18 mouse cellular contexts compared by ENCODE assay signal in the genomic region with DNA sequence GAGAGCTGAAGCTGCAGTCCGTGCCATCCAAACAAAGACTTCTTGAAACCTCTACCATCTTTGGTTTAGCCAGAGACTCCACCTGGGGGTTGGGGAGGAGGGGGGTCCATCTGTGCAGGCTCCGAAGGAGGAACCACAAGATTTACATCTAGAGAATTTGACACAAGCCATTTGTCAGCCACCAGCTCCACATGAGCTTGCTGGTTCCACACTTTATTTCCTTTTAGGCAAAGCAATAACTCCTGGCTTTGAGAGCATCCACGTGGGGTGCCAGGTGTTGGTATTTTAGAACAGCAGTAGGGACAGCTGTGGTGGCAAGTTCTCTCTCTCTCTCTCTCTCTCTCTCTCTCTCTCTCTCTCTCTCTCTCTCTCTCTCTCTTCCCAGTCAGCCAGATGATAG.
DNase-seq lines count a peak whose midpoint lies in the region; ATAC-seq and TF ChIP-seq lines count a peak whose summit lies in the region.
"Had no signal": no experiment of that assay in that cellular context is flagged by ENCODE, and none has a peak within 500 bp of the region (broad histone marks: within the 10 kb centered on the region; RNA-seq: fewer than 3 reads in every experiment).

No protein-coding gene starts in this region.

- 0 out of 2 replicates have a peak, but pooled peaks cover 4% of the 10 kb centered on the region for H3K4me1 ChIP-seq in intestine, postnatal 0 days (replicated peaks; ENCODE audit: control insufficient read depth, insufficient read depth, low read length)
- no peaks in the 10 kb centered on the region for H3K4me1 ChIP-seq in intestine, embryonic 15.5 days (replicated peaks)
- peaks cover 0 to 29% of the 10 kb centered on the region in 2 experiments; a peak in 2 of 4 replicates for H3K4me1 ChIP-seq in CH12.LX (ENCODE audit: control insufficient read depth in 1 of 2, insufficient read depth in 2 of 2)
- H3K4me1 ChIP-seq: heart, embryonic 15.5 days; hindbrain, embryonic 15.5 days; limb, embryonic 15.5 days had no signal

- no peak for TF ChIP-seq EP300 in CH12.LX (IDR thresholded peaks at IDR 0.05; ENCODE audit: low read length)

- H3K27me3 ChIP-seq in intestine, postnatal 0 days (replicated peaks; ENCODE audit: control insufficient read depth, insufficient read depth, low read length): 0 out of 2 replicates have a peak, but pooled peaks cover 4% of the 10 kb centered on the region
- no peaks in the 10 kb centered on the region for H3K27me3 ChIP-seq in intestine, embryonic 15.5 days (replicated peaks)
- H3K27me3 ChIP-seq in CH12.LX (replicated peaks): no peaks in the 10 kb centered on the region
- H3K27me3 ChIP-seq: forebrain, embryonic 15.5 days; heart, embryonic 15.5 days; hindbrain, embryonic 15.5 days; midbrain, embryonic 12.5 days had no signal

- no peak for TF ChIP-seq CTCF in intestine, postnatal 0 days (IDR thresholded peaks at IDR 0.05; ENCODE audit: low read depth)
- no peak for TF ChIP-seq CTCF in CH12.LX (conservative IDR thresholded peaks at IDR 0.05 in 1 of 2, IDR thresholded peaks at IDR 0.05 in 1 of 2; ENCODE audit: low read depth in 2 of 2, low read length in 2 of 2)

- WGBS in intestine, postnatal 0 days: 70% methylated on average over 3 of the region's 3 CpGs
- 58% methylated on average over 3 of the region's 3 CpGs for WGBS in intestine, embryonic 15.5 days

- H3K36me3 ChIP-seq in intestine, postnatal 0 days (ENCODE audit: control insufficient read depth, insufficient read depth): no peaks in the 10 kb centered on the region
- no peaks in the 10 kb centered on the region for H3K36me3 ChIP-seq in intestine, embryonic 15.5 days
- H3K36me3 ChIP-seq in CH12.LX (replicated peaks in 1 of 2; ENCODE audit: control insufficient read depth in 1 of 2, insufficient read depth in 1 of 2, low read length in 1 of 2): no peaks in the 10 kb centered on the region
- H3K36me3 ChIP-seq: forebrain, embryonic 15.5 days; heart, embryonic 15.5 days; hindbrain, embryonic 15.5 days; limb, embryonic 15.5 days; midbrain, embryonic 12.5 days had no signal

- no peak overlapping the region for H3K27ac ChIP-seq in intestine, postnatal 0 days (ENCODE audit: low read depth, low read length)
- H3K27ac ChIP-seq in intestine, embryonic 15.5 days: no peak overlapping the region
- no peak overlapping the region for H3K27ac ChIP-seq in CH12.LX (ENCODE audit: insufficient read depth, low read depth)
- H3K27ac ChIP-seq: forebrain, embryonic 15.5 days; gastrocnemius, adult 2 months; heart, adult 2 months; heart, embryonic 15.5 days; hindbrain, embryonic 15.5 days; limb, embryonic 15.5 days; midbrain, embryonic 12.5 days had no signal

- peak; percentile 63 for DNase-seq in A20 (ENCODE audit: low read depth, low spot score)
- peak; percentile 50 for DNase-seq in CH12.LX (ENCODE audit: extremely low read depth)
- peak; percentile 22 for DNase-seq in hindlimb bud, embryonic 11.5 days (ENCODE audit: extremely low spot score, low read depth, low spot score)
- no peak for DNase-seq in gastrocnemius, adult 8-10 months (ENCODE audit: low spot score in 2 of 2)
- DNase-seq: cerebellum, adult 9-10 months; gastrocnemius, adult 2 months; heart, adult 2 months; kidney, postnatal 36 days; thymus, postnatal 25 days had no signal

- H3K9ac ChIP-seq in intestine, postnatal 0 days (ENCODE audit: low read depth, low read length): no peak overlapping the region
- no peak overlapping the region for H3K9ac ChIP-seq in intestine, embryonic 15.5 days
- H3K9ac ChIP-seq in CH12.LX (ENCODE audit: insufficient read depth, low read depth): no peak overlapping the region
- H3K9ac ChIP-seq: forebrain, embryonic 15.5 days; heart, embryonic 15.5 days; hindbrain, embryonic 15.5 days; limb, embryonic 15.5 days; midbrain, embryonic 12.5 days had no signal

- H3K4me2 ChIP-seq in intestine, postnatal 0 days (replicated peaks; ENCODE audit: low read depth): 0 out of 2 replicates have a peak overlapping the region, but pooled peaks have one; percentile 21
- no peak overlapping the region for H3K4me2 ChIP-seq in intestine, embryonic 15.5 days (replicated peaks)
- peak overlapping the region; percentile 17; the same call in 1 of the 2 replicates for H3K4me2 ChIP-seq in CH12.LX (ENCODE audit: insufficient read depth, low read depth, poor library complexity, severe bottlenecking)
- H3K4me2 ChIP-seq: forebrain, embryonic 15.5 days; heart, embryonic 15.5 days; hindbrain, embryonic 15.5 days; limb, embryonic 15.5 days; midbrain, embryonic 12.5 days had no signal

- no peaks in the 10 kb centered on the region for H3K9me3 ChIP-seq in intestine, postnatal 0 days (ENCODE audit: control insufficient read depth)
- no peaks in the 10 kb centered on the region for H3K9me3 ChIP-seq in intestine, embryonic 15.5 days
- no peaks in the 10 kb centered on the region for H3K9me3 ChIP-seq in CH12.LX (replicated peaks; ENCODE audit: low read length)
- H3K9me3 ChIP-seq: forebrain, embryonic 15.5 days; heart, embryonic 15.5 days; hindbrain, embryonic 15.5 days; limb, embryonic 15.5 days; midbrain, embryonic 12.5 days had no signal

- no peak for ATAC-seq in intestine, postnatal 0 days
- ATAC-seq in intestine, embryonic 15.5 days: no peak
- ATAC-seq in erythroblast, adult 5-6 weeks (replicated peaks; ENCODE audit: low FRiP score, poor library complexity, severe bottlenecking): no peak
- ATAC-seq: forebrain, embryonic 15.5 days had no signal

- dilution Hi-C loops in CH12.LX (cut with MboI; ENCODE audit: extremely low pct_ligation_motif_present, extremely low pct_unique_long_range_greater_than_20kb, low sequenced_read_pairs): no loop called here

- in situ Hi-C loops in CH12.LX (cut with MboI; ENCODE audit: low pct_ligation_motif_present, low pct_unique_long_range_greater_than_20kb, low sequenced_read_pairs): no loop called here

- no peak overlapping the region for H3K4me3 ChIP-seq in intestine, postnatal 0 days (ENCODE audit: low read depth, low read length)
- no peak overlapping the region for H3K4me3 ChIP-seq in intestine, embryonic 15.5 days (replicated peaks)
- no peak overlapping the region for H3K4me3 ChIP-seq in CH12.LX (replicated peaks in 1 of 3; ENCODE audit: low read depth in 2 of 3, low read length in 2 of 3, poor library complexity in 1 of 3)
- H3K4me3 ChIP-seq: erythroblast, embryonic 14.5 days; forebrain, embryonic 15.5 days; heart, adult 2 months; heart, embryonic 15.5 days; hindbrain, embryonic 15.5 days; limb, embryonic 15.5 days; midbrain, embryonic 12.5 days had no signal

- no peak for TF ChIP-seq POLR2A in CH12.LX (IDR thresholded peaks at IDR 0.05; ENCODE audit: low read depth, low read length)

- no peaks in the 10 kb centered on the region for H3K79me2 ChIP-seq in CH12.LX (replicated peaks; ENCODE audit: control insufficient read depth, extremely low read depth, insufficient read depth, poor library complexity, severe bottlenecking)

- TF ChIP-seq RAD21 in CH12.LX (IDR thresholded peaks at IDR 0.05; ENCODE audit: low read depth, low read length): no peak

TF ChIP-seq in CH12.LX, 34 proteins besides CTCF, POLR2A, EP300 and RAD21:
- TF ChIP-seq ZC3H11A (IDR thresholded peaks at IDR 0.05; ENCODE audit: low read depth, low read length) (no peak), NRF1 (IDR thresholded peaks at IDR 0.05; ENCODE audit: low read depth, low read length) (no peak), UBTF (IDR thresholded peaks at IDR 0.05; ENCODE audit: low read depth, low read length) (no peak), MAFK (IDR thresholded peaks at IDR 0.05; ENCODE audit: insufficient replicate concordance, low read length) (no peak), SIN3A (IDR thresholded peaks at IDR 0.05; ENCODE audit: low read length) (no peak), BHLHE40 (IDR thresholded peaks at IDR 0.05; ENCODE audit: low read depth, low read length) (no peak), KAT2A (IDR thresholded peaks at IDR 0.05; ENCODE audit: insufficient replicate concordance, low read length) (no peak), NELFE (IDR thresholded peaks at IDR 0.05; ENCODE audit: low read depth, low read length) (no peak), RCOR1 (conservative IDR thresholded peaks at IDR 0.05; ENCODE audit: low read depth, low read length) (no peak), TCF12 (IDR thresholded peaks at IDR 0.05; ENCODE audit: low read depth, low read length) (no peak), USF1 (IDR thresholded peaks at IDR 0.05; ENCODE audit: low read depth, low read length) (no peak), ETS1 (conservative IDR thresholded peaks at IDR 0.05; ENCODE audit: low read depth, low read length) (no peak; the same call in 1 of the 2 replicates), ELF1 (IDR thresholded peaks at IDR 0.05; ENCODE audit: low read depth, low read length) (no peak), MAZ (IDR thresholded peaks at IDR 0.05; ENCODE audit: low read depth, low read length) (no peak)

Comparison
In these comparisons a context has a peak if more than half of its experiments do, and no peak if none do; other contexts are left out.
1. DNase-seq: peak in A20 (single experiment), CH12.LX (single experiment) and hindlimb bud, embryonic 11.5 days (single experiment); none in gastrocnemius, adult 8-10 months (0 of 2).